Mouse (Mus musculus): Measurements from ENCODE around the gene Xndc1. TPM values are rescaled to one million over a fixed set of nuclear protein-coding genes. Genes with fewer than 3 reads are reported as not detected.
"Not testable (repeated sequence)": the region's sequence is repeated elsewhere in the genome, so short reads cannot be mapped to it uniquely, and the experiment has no call there.

Xndc1 gene
- polyA plus RNA-seq (2011; ENCODE audit: insufficient read depth, insufficient read length, low replicate concordance, missing spikeins), result 33.8 and 35.5 TPM in 2 replicates

DNA sequence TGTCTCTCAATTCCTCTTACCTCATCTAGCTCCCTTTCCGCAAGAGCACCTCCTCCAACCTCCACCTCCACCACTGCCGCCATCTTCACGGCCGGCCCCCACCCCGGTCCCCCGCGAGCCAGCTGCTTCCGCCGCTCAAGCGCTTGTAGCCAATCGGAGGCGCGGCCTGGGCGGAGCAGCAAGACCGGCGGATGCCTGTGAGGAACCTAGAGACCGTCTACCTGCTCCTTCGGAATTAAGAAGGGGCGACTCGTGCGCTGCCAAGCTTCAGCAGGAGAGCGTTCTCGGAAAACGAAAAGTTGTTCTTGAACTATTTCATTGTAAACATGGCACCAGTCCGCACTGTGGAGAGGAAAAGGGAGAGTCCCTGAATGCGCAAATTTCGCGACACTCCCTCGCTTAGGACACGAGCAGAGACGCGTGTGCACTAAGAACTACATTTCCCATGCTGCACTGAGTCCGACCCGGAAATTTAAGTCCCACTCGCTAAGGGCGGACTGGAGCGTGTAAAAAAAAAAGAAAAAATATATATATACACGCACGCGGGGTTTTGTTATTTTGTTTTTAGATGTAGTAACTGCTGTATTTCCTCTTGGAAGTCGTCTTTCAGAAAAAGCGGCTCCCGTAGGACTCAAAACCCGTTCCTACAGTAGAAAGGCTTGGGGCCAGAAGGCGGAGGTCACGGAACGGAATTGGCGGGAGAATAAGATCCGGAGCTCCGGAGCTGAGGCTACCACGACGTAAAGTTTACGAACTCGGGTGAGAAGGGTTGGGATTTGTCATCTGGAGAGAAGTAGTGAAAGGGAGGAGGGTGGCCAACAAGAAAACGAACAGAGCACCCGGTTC, at the start of gene Xndc1, which contains the start of the genes Rnf121 and Xntrpc:
Gene Xndc1, plus strand, starts transcription at position 466 of the 846 bp plus-strand sequence.
Gene Rnf121, minus strand, starts transcription at position 424 of the 846 bp plus-strand sequence.
Gene Xntrpc, plus strand, starts transcription at position 668 of the 846 bp plus-strand sequence.
- Histone ChIP-seq H3K4me1 (ENCODE audit: control insufficient read depth, insufficient read depth, low read length) (no peaks in the 10 kb centered on the region; the same call in 1 of the 2 replicates), H3K27ac (ENCODE audit: control insufficient read depth, insufficient read depth, low read depth, low read length, poor library complexity) (peak within 1 kb of the TSS; percentile 46), H3K4me3 (replicated peaks; ENCODE audit: control insufficient read depth, low read depth, low read length) (peak within 1 kb of the TSS; percentile 78)
- WGBS, result under 1% methylated on average over 56 of the region's 56 CpGs
- peak; percentile 58; the same call in 1 of the 2 replicates for TF ChIP-seq POLR2A (IDR thresholded peaks at IDR 0.05; ENCODE audit: borderline replicate concordance, control insufficient read depth, low read depth, low read length)
- TF ChIP-seq CTCF (IDR thresholded peaks at IDR 0.05; ENCODE audit: control insufficient read depth, insufficient read depth, low read length), result no peak

DNA sequence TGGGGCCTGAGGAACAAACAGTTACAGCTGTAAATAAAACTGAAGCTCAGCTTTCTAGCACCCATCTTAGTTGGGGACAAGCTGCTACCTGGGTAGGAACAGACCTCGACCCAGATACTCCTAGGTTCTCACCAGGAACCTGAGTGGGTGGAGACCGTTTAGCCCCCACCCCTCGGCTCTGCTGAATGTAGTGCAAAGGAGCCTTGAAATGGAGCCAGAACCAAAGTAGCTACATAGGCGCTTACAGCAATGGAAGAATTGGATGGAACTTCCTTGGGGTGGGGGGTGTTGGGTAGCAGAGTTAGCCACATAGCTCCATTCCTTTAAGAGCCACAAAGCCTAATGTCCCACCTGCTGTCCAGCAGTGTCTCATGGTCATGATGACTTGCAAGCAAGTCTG, 48.4 kb upstream of the Xndc1 start:
- H3K4me3 ChIP-seq (replicated peaks; ENCODE audit: control insufficient read depth, low read depth, low read length), result no peak overlapping the region
- peak overlapping the region; percentile 21; the same call in 1 of the 2 replicates for H3K27ac ChIP-seq (ENCODE audit: control insufficient read depth, insufficient read depth, low read depth, low read length, poor library complexity)

GRCm38 (mm10) chr7:102017452-102017851, 47.9 kb upstream of the Xndc1 start:
- Histone ChIP-seq H3K27ac (ENCODE audit: control insufficient read depth, insufficient read depth, low read depth, low read length, poor library complexity) (peak overlapping the region; percentile 34), H3K4me3 (replicated peaks; ENCODE audit: control insufficient read depth, low read depth, low read length) (peak overlapping the region; percentile 55), H3K4me1 (ENCODE audit: control insufficient read depth, insufficient read depth, low read length) (no peaks in the 10 kb centered on the region; the same call in 1 of the 2 replicates)
- TF ChIP-seq POLR2A (IDR thresholded peaks at IDR 0.05; ENCODE audit: borderline replicate concordance, control insufficient read depth, low read depth, low read length) (no peak), CTCF (IDR thresholded peaks at IDR 0.05; ENCODE audit: control insufficient read depth, insufficient read depth, low read length) (no peak)
- WGBS, result 10% methylated on average over 5 of the region's 5 CpGs

More for the DNA sequence above, 48.4 kb upstream of the Xndc1 start:
- no peaks in the 10 kb centered on the region; the same call in 1 of the 2 replicates for H3K4me1 ChIP-seq (ENCODE audit: control insufficient read depth, insufficient read depth, low read length)
- no peak for TF ChIP-seq POLR2A (IDR thresholded peaks at IDR 0.05; ENCODE audit: borderline replicate concordance, control insufficient read depth, low read depth, low read length)
- no peak for TF ChIP-seq CTCF (IDR thresholded peaks at IDR 0.05; ENCODE audit: control insufficient read depth, insufficient read depth, low read length)
- WGBS, result 47% methylated on average over 4 of the region's 4 CpGs

GRCm38 (mm10) chr7:102018034-102018433, 47.3 kb upstream of the Xndc1 start:
- peak overlapping the region; percentile 83 for H3K27ac ChIP-seq (ENCODE audit: control insufficient read depth, insufficient read depth, low read depth, low read length, poor library complexity)
- no peaks in the 10 kb centered on the region; the same call in 1 of the 2 replicates for H3K4me1 ChIP-seq (ENCODE audit: control insufficient read depth, insufficient read depth, low read length)
- WGBS, result 45% methylated on average over 7 of the region's 7 CpGs
- no peak for TF ChIP-seq POLR2A (IDR thresholded peaks at IDR 0.05; ENCODE audit: borderline replicate concordance, control insufficient read depth, low read depth, low read length)
- peak overlapping the region; percentile 29 for H3K4me3 ChIP-seq (replicated peaks; ENCODE audit: control insufficient read depth, low read depth, low read length)

GRCm38 (mm10) chr7:102018590-102018989, 46.7 kb upstream of the Xndc1 start, which contains the start of gene Il18bp:
Il18bp (minus strand) TSS chr7:102018690.
- peak within 1 kb of the TSS; percentile 55 for H3K4me3 ChIP-seq (replicated peaks; ENCODE audit: control insufficient read depth, low read depth, low read length)
- WGBS, result 79% methylated on average over 3 of the region's 3 CpGs
- H3K27ac ChIP-seq (ENCODE audit: control insufficient read depth, insufficient read depth, low read depth, low read length, poor library complexity), result peak within 1 kb of the TSS; percentile 83
- no peaks in the 10 kb centered on the region; the same call in 1 of the 2 replicates for H3K4me1 ChIP-seq (ENCODE audit: control insufficient read depth, insufficient read depth, low read length)
- TF ChIP-seq POLR2A (IDR thresholded peaks at IDR 0.05; ENCODE audit: borderline replicate concordance, control insufficient read depth, low read depth, low read length) (no peak), CTCF (IDR thresholded peaks at IDR 0.05; ENCODE audit: control insufficient read depth, insufficient read depth, low read length) (no peak)

- TF ChIP-seq POLR2A (IDR thresholded peaks at IDR 0.05; ENCODE audit: borderline replicate concordance, control insufficient read depth, low read depth, low read length) (no peak), CTCF (IDR thresholded peaks at IDR 0.05; ENCODE audit: control insufficient read depth, insufficient read depth, low read length) (no peak)
- Histone ChIP-seq H3K4me1 (ENCODE audit: control insufficient read depth, insufficient read depth, low read length) (no peaks in the 10 kb centered on the region; the same call in 1 of the 2 replicates), H3K27ac (ENCODE audit: control insufficient read depth, insufficient read depth, low read depth, low read length, poor library complexity) (peak overlapping the region; percentile 83), H3K4me3 (replicated peaks; ENCODE audit: control insufficient read depth, low read depth, low read length) (peak overlapping the region; percentile 48)
- 20% methylated on average over 3 of the region's 3 CpGs for WGBS
These were observed 45.9 kb upstream of the Xndc1 start for GRCm38 (mm10) chr7:102019362-102019761.

GRCm38 (mm10) chr7:102020934-102021333, 44.4 kb upstream of the Xndc1 start:
- H3K4me3 ChIP-seq (replicated peaks; ENCODE audit: control insufficient read depth, low read depth, low read length); H3K4me1 ChIP-seq (ENCODE audit: control insufficient read depth, insufficient read depth, low read length); H3K27ac ChIP-seq (ENCODE audit: control insufficient read depth, insufficient read depth, low read depth, low read length, poor library complexity): not testable (repeated sequence)
- WGBS, result 93% methylated on average over 2 of the region's 2 CpGs

- H3K4me1 ChIP-seq (ENCODE audit: control insufficient read depth, insufficient read depth, low read length), result no peaks in the 10 kb centered on the region; the same call in 1 of the 2 replicates
- WGBS, result 89% methylated on average over 9 of the region's 9 CpGs
- H3K27ac ChIP-seq (ENCODE audit: control insufficient read depth, insufficient read depth, low read depth, low read length, poor library complexity), result no peak overlapping the region
- TF ChIP-seq CTCF (IDR thresholded peaks at IDR 0.05; ENCODE audit: control insufficient read depth, insufficient read depth, low read length), result no peak
- no peak for TF ChIP-seq POLR2A (IDR thresholded peaks at IDR 0.05; ENCODE audit: borderline replicate concordance, control insufficient read depth, low read depth, low read length)
- no peak overlapping the region for H3K4me3 ChIP-seq (replicated peaks; ENCODE audit: control insufficient read depth, low read depth, low read length)
These were observed 41.5 kb upstream of the Xndc1 start for GRCm38 (mm10) chr7:102023821-102024220.

Data from bone marrow, adult 2 months (tissue).